Mouse (Mus musculus) G1E (cell line): ENCODE results near the gene Has1.

ENCODE experiments used
- CTCF ChIP-seq: IDR thresholded peaks from 2 replicates; pipeline ENCODE4 v1.5.1; 2012; ENCODE audit warnings: low read depth, low read length, inconsistent platforms, mixed read lengths
- POLR2AphosphoS5 ChIP-seq: IDR thresholded peaks from 2 replicates; pipeline ENCODE4 v1.6.1; 2012; ENCODE audit warnings: low read depth, low read length, inconsistent platforms; ENCODE audit not compliant: insufficient replicate concordance

DNA sequence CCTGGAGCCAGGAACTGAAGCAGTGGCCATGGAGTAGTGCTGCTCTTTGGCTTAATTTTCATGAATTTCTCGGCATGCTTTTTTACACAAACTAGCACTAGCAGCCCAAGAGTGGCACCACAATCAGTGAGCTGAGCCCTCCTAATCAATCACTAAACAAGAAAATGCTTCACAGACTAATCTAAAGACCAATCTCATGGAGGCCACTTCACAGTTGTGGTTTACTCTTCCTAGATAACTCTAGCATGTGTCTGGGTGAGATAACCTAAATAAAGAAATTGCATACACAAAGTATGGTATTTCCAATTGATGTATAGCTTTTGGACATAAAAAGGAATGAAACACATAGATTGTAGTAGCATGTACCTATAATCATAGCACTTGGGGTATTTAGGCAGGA, 24.3 kb upstream of the Has1 start:
- TF ChIP-seq CTCF, result no peak
- no peak for TF ChIP-seq POLR2AphosphoS5
